Mouse (Mus musculus): ENCODE data around the gene Phf11c. TPM values are rescaled to one million over a fixed set of nuclear protein-coding genes. Genes with fewer than 3 reads are reported as not detected.
A peak's percentile ranks its signal among the peaks of the same experiment; 100 is the strongest.
"Not testable (repeated sequence)": the region's sequence is repeated elsewhere in the genome, so short reads cannot be mapped to it uniquely, and the experiment has no call there.

Phf11c gene
- polyA plus RNA-seq, 2 experiments = 0.51 to 0.78 TPM

DNA sequence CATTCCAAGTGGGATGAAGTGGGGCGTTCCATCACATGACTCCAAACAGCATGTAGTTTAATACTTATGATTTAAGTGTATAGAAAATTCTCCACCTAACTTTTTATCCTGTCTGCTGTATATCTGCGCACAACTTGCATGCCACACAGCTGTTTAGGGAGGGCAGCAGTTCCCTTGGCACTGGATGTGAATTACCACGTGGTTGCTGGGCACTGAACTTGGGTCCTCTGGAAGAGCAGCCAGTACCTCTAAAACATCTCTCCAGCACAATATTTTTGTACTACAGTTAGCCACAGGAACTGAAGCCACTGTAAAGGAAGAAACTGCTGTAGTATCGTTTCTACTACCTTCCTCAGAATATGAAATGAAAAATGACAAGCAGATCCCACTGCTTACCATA, 23.0 kb upstream of the Phf11c start:
- WGBS (ENCODE audit: insufficient replicate concordance) = 73% methylated on average over 4 of the region's 4 CpGs

DNA sequence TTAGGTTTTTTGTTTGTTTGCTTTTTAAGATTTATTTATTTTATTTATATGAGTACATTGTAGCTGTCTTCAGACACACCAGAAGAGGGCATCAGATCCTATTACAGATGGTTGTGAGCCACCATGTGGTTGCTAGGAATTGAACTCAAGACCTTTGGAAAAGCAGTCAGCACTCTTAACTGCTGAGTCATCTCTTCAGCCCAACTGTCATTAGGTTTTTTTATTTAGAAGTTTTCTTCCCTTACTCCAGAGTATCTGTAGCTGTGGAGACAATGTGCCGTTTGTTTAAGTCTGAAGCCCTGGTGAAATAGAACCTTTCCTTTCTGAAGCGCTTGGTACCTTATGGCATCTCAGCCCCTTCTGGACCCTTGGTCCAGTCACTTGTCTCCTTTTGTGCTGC, 19.8 kb upstream of the Phf11c start:
- peaks cover 13% of the 10 kb centered on the region for H3K36me3 ChIP-seq (replicated peaks; ENCODE audit: control insufficient read depth, insufficient read depth, low read depth)

More for the DNA sequence above, 23.0 kb upstream of the Phf11c start:
- no peak overlapping the region for H3K27ac ChIP-seq
- no peaks in the 10 kb centered on the region for H3K27me3 ChIP-seq (ENCODE audit: control insufficient read depth, insufficient read depth, low read length)
- no peaks in the 10 kb centered on the region for H3K9me3 ChIP-seq (ENCODE audit: control insufficient read depth, low read length)
- H3K4me3 ChIP-seq (ENCODE audit: insufficient read depth in 1 of 2, low read depth in 2 of 2, low read length in 2 of 2) = no peak overlapping the region
- ATAC-seq (ENCODE audit: insufficient read depth) (no peak), DNase-seq (ENCODE audit: low read depth in 3 of 3, low spot score in 3 of 3) (no peak)
- no peak overlapping the region for H3K9ac ChIP-seq (replicated peaks)
- no peaks in the 10 kb centered on the region for H3K4me1 ChIP-seq (replicated peaks; ENCODE audit: control insufficient read depth in 2 of 2, insufficient read depth in 2 of 2, low read length in 1 of 2)
- peaks cover 13% of the 10 kb centered on the region for H3K36me3 ChIP-seq (replicated peaks; ENCODE audit: control insufficient read depth, insufficient read depth, low read depth)
- TF ChIP-seq CTCF (IDR thresholded peaks at IDR 0.05; ENCODE audit: low read depth) (no peak), EP300 (IDR thresholded peaks at IDR 0.05; ENCODE audit: low read depth) (no peak)
- H3K4me2 ChIP-seq (ENCODE audit: low read depth) = no peak overlapping the region

DNA sequence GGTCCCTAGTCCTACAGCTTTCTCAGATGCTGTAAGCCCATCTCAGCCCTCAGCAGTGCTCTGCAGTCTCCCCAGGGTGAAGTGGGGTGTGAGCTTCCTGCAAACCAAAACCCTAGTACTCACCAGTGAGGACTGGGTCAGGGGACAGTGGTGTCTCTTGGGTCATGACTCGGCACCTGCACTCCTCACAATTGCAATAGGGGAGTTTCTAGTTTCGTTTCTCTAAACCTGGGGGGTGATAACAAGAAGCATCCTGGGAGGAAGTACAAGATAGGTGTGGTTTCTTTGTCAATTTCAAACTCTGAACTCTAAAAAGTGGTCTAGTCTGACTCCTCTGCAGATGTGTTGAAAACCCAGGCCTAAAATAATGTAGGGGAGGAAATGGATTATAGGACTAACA, 1.8 kb upstream of the Phf11c start:
- Histone ChIP-seq H3K9ac (replicated peaks) (no peak overlapping the region), H3K4me3 (ENCODE audit: insufficient read depth in 1 of 2, low read depth in 2 of 2, low read length in 2 of 2) (no peak overlapping the region), H3K27me3 (ENCODE audit: control insufficient read depth, insufficient read depth, low read length) (no peaks in the 10 kb centered on the region), H3K9me3 (ENCODE audit: control insufficient read depth, low read length) (no peaks in the 10 kb centered on the region), H3K27ac (no peak overlapping the region), H3K4me1 (replicated peaks; ENCODE audit: control insufficient read depth in 2 of 2, insufficient read depth in 2 of 2, low read length in 1 of 2) (no peaks in the 10 kb centered on the region), H3K4me2 (ENCODE audit: low read depth) (no peak overlapping the region), H3K36me3 (replicated peaks; ENCODE audit: control insufficient read depth, insufficient read depth, low read depth) (no peaks in the 10 kb centered on the region)
- no peak for DNase-seq (ENCODE audit: low read depth in 3 of 3, low spot score in 3 of 3)
- ATAC-seq (ENCODE audit: insufficient read depth) = no peak
- TF ChIP-seq CTCF (IDR thresholded peaks at IDR 0.05; ENCODE audit: low read depth) (no peak), EP300 (IDR thresholded peaks at IDR 0.05; ENCODE audit: low read depth) (no peak)
- WGBS (ENCODE audit: insufficient replicate concordance) = 29% methylated on average over 2 of the region's 2 CpGs

More for the DNA sequence above, 19.8 kb upstream of the Phf11c start:
- not testable (repeated sequence) for ATAC-seq (ENCODE audit: insufficient read depth); H3K27me3 ChIP-seq (ENCODE audit: control insufficient read depth, insufficient read depth, low read length); H3K4me3 ChIP-seq (ENCODE audit: insufficient read depth in 1 of 2, low read depth in 2 of 2, low read length in 2 of 2); H3K27ac ChIP-seq; DNase-seq (ENCODE audit: low read depth in 3 of 3, low spot score in 3 of 3); H3K4me2 ChIP-seq (ENCODE audit: low read depth); H3K9ac ChIP-seq (replicated peaks); H3K9me3 ChIP-seq (ENCODE audit: control insufficient read depth, low read length); H3K4me1 ChIP-seq (replicated peaks; ENCODE audit: control insufficient read depth in 2 of 2, insufficient read depth in 2 of 2, low read length in 1 of 2)
- WGBS (ENCODE audit: insufficient replicate concordance) = 83% methylated on average over 2 of the region's 2 CpGs

DNA sequence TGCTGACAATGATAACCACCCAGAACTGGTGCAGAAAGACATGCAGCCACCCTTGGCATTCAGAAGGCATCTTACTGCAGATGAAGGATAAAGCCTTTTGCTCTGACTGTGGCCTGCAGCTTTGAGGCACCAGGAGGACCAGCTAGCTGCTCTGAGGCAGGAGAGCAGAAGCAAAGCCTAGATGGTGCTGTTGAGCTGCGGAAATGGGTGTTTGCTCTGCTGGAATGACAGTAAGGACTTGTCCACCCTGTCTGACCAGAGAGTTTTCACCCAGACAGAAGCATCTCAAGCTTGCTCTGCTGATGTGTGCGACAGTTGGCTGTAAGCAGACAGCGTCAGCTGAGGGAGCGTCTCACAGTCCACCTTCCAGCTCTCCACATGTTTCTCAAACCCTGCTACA, 5.0 kb downstream of the Phf11c start:
- not testable (repeated sequence) for H3K4me2 ChIP-seq (ENCODE audit: low read depth); H3K36me3 ChIP-seq (replicated peaks; ENCODE audit: control insufficient read depth, insufficient read depth, low read depth); H3K27me3 ChIP-seq (ENCODE audit: control insufficient read depth, insufficient read depth, low read length); H3K4me3 ChIP-seq (ENCODE audit: insufficient read depth in 1 of 2, low read depth in 2 of 2, low read length in 2 of 2); H3K9ac ChIP-seq (replicated peaks); H3K4me1 ChIP-seq (replicated peaks; ENCODE audit: control insufficient read depth in 2 of 2, insufficient read depth in 2 of 2, low read length in 1 of 2); ATAC-seq (ENCODE audit: insufficient read depth); H3K27ac ChIP-seq; H3K9me3 ChIP-seq (ENCODE audit: control insufficient read depth, low read length); DNase-seq (ENCODE audit: low read depth in 3 of 3, low spot score in 3 of 3)
- TF ChIP-seq CTCF (IDR thresholded peaks at IDR 0.05; ENCODE audit: low read depth) = peak; percentile 38; the same call in 1 of the 2 replicates
- 70% methylated on average over 4 of the region's 4 CpGs for WGBS (ENCODE audit: insufficient replicate concordance)

DNA sequence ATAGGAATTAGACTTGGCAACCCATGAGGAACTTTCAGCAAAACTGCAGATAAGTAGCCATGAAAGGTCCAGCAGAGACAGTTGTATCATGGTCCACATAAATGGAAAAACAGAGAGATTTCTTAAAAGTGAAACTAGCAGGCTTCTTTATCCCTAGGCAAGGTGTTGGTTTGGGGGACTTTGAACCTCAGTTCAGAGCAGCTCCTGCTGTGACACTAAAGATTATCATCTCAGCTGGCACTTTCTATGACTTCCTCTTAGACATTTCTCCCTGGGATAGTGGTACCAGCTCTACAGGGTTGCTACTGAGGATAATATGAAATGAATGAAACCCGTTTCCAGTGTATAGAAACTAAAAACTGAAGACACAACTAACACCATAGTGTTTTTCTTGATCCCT, 5.6 kb downstream of the Phf11c start:
- no peaks in the 10 kb centered on the region for H3K36me3 ChIP-seq (replicated peaks; ENCODE audit: control insufficient read depth, insufficient read depth, low read depth)
- H3K27me3 ChIP-seq (ENCODE audit: control insufficient read depth, insufficient read depth, low read length) = no peaks in the 10 kb centered on the region
- TF ChIP-seq EP300 (IDR thresholded peaks at IDR 0.05; ENCODE audit: low read depth) (no peak), CTCF (IDR thresholded peaks at IDR 0.05; ENCODE audit: low read depth) (no peak)
- H3K9me3 ChIP-seq (ENCODE audit: control insufficient read depth, low read length) = no peaks in the 10 kb centered on the region
- no peak overlapping the region for H3K9ac ChIP-seq (replicated peaks)
- no peak for ATAC-seq (ENCODE audit: insufficient read depth)
- no peaks in the 10 kb centered on the region for H3K4me1 ChIP-seq (replicated peaks; ENCODE audit: control insufficient read depth in 2 of 2, insufficient read depth in 2 of 2, low read length in 1 of 2)
- no peak overlapping the region for H3K4me3 ChIP-seq (ENCODE audit: insufficient read depth in 1 of 2, low read depth in 2 of 2, low read length in 2 of 2)
- no peak overlapping the region for H3K27ac ChIP-seq
- 33% methylated on average over 1 of the region's 1 CpGs for WGBS (ENCODE audit: insufficient replicate concordance)
- DNase-seq (ENCODE audit: low read depth in 3 of 3, low spot score in 3 of 3) = no peak
- H3K4me2 ChIP-seq (ENCODE audit: low read depth) = no peak overlapping the region
